Mouse (Mus musculus): ENCODE measurements around the gene Ptpn11.

DNA sequence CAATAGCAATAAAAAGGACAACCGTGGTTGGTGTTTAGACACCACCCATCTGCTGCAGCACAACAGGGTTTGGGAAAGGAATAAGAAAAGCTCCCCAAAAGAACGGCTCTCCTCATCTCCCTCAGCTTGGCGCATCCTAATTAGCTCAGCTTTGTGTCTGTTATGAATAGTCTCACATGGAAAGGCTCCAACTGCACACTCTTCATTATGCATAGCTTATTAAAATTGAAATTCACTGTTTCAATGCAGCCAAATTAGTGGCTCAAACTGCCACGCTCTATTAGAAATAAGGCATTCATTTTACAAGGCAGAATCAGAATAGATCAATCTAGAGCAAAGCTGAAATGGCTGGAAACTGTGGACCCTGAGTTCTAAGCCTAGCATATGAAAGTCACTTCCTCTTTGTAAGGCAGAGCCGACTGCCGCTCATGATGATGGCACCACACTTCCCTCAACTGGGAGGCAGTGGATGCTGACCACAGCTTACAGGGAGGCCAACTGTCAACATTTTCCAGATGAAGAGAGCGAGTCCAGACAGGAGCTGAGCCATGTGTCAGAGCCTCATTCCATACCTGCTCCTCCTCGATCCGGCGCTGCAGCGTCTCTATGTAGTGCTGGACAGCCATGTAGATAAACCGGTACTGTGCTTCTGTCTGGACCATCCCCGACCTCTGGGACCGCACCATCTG lies 48.6 kb downstream of the Ptpn11 start:
- TF ChIP-seq ZNF384 (IDR thresholded peaks at IDR 0.05; ENCODE audit: low read depth, low read length) (no peak), HCFC1 (IDR thresholded peaks at IDR 0.05; ENCODE audit: borderline replicate concordance, insufficient read depth, low read length) (no peak)

Measured in ES-E14 (cell line).